Mouse (Mus musculus): ENCODE measurements around the gene Srrm3.

Gene Srrm3

DNA sequence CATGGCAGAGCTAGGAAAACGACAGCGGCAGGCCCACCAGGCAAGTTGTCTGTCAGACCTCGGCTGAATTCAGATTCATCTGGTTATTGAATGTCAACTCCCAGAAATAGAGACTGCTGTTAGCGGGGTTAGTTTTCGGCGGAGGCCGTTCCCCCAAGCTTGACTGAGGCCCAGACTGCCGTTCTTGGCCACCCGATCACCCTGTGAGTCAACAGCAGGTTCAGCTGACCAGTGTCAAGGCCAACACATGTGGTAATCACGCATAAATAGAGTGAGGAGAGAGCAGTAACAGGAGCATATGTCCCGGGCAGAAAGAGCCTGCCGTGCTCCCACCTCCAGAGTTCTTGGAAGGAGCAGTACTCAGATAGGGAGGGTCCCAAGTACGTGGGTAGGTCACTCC, 100.6 kb downstream of the Srrm3 start:
- no peak for DNase-seq

DNA sequence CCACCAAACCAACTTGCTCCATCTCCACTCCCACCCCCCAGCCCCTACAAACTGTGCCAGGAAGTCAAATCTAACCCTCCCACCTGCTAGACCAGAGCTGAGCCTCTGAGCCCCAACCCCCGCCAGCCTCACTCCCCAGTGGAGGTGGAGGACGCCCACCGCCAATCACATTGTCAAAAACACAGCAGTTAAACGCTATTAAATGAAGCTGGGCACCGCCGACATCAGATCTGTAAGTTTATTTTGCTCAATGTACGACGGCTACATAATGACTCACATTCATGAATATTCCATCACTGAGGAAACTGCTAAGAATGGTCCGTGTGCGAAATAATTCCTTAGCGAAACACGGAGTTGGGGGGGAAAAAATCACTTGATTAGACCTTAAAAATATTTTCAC, 101.5 kb downstream of the Srrm3 start:
- DNase-seq = no peak

DNA sequence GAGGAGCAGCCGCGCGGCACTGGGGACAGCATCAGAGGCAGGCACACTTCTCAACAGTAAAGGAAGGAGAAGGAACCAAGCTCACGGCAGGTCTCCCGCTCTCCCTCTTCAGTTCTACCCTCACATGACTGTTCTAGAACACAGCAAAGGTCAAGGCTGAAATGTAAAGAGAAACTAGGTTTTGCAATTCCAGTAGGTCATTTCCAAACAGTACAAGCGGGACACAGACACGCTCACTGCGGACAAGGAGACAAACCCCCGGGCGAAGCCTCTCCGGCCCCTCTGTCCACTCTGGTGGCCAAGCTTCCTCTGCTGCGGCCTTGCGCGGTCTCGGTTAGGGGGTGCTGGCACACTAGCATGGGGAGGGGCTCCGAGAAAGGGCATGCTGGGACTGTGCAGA, 102.3 kb downstream of the Srrm3 start:
- no peak for DNase-seq

DNA sequence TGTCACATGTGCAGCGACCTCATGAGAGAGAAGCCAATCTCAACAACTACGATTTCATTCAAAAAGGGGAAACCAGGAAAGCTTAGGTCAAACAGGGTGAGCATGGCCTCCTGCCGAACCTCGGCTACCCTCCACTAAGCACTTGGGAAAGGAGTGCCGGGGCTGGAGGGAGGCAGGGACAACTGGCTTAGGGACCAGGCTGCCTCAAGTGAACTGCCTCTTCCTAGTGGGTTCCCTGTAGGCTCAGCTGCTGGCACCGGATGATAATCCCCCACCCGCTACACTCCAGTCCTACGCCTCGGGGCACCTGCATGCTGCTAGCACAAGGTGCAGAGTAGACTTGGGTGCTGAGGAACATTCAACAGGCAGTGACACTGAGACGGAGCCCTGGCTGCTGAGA, 103.0 kb downstream of the Srrm3 start:
- DNase-seq = no peak

DNA sequence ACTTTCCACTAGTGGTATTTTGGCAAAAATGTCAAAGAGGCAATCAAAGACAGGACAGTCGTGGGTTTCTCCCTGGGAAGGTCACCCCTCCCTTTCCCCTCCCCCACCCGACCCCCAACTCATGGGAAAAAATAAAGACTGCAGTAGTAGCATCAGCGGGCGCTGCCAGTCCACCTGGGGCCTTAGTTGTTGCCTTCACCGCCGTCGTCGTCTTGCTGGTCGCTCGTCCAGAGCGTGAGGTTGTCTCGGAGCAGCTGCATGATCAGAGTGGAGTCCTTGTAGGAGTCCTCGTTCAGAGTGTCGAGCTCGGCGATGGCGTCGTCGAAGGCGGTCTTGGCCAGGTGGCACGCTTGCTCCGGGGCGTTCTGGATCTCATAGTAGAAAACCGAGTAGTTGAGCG, 104.1 kb downstream of the Srrm3 start:
- DNase-seq = no peak

DNA sequence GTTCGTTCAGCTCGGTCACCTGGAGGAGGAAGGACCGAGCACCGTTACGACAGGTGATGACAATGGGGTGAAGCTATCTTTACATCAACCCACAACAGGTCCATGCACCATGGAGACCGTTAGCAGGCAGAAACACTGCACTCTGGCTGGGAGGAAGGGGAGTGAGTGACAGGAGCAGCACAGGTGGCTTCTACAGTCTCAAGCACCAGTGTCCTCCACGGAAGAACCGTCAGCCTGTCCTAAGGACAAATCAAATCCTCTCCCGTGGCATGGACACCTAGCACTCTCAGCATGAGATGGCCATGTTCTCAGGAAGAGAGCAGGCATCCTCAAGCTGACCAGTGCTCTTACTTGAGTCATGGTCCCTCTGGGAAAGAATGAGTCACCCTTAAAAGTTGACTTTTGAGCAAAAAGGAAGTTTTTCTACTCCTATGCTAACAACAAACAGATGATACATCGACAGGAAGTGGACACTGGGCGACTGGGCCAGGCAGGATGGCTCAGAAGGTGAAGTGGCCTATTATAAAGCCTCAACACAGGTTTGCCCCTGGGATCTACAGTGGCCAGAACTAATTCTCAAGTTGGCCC, 105.0 kb downstream of the Srrm3 start:
- no peak for DNase-seq

DNA sequence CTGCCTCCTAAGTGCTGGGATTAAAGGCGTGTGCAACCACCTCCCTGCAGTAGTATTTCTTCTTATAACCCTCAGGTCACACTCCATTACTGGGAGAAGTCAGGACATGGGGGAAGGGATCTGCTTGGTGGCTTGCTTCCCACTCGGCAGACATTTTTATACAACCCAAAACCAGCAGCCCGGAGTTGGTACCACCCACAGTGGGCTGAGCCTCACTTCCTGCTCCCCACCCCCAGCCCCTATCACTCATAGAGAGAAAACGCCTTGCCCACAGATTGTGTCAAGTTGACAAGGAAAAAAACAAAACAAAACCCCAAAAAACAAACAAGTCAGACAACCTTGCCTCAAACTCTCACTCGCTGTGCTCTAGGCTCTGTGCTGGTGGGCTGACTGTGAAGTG, 106.5 kb downstream of the Srrm3 start:
- DNase-seq = no peak

DNA sequence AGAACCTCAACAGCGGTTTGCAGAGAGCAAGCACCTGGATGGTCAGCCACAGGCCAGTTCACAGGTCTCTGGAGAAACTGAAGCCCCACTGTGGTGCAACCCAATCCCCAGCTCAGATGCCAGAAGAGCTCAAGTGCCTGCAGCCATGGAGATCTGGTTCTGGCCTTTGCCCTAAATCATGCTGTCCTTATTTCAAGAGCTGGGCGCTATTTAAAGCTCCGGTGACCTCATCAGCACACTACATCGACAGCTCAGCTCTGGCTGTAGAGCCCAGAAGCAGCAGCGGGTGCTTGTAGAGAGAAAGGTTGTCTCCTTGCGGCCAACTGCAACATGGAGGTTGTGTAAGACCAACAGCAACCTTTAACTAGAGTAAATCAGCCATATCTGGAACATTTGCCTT, 107.5 kb downstream of the Srrm3 start:
- no peak for DNase-seq

DNA sequence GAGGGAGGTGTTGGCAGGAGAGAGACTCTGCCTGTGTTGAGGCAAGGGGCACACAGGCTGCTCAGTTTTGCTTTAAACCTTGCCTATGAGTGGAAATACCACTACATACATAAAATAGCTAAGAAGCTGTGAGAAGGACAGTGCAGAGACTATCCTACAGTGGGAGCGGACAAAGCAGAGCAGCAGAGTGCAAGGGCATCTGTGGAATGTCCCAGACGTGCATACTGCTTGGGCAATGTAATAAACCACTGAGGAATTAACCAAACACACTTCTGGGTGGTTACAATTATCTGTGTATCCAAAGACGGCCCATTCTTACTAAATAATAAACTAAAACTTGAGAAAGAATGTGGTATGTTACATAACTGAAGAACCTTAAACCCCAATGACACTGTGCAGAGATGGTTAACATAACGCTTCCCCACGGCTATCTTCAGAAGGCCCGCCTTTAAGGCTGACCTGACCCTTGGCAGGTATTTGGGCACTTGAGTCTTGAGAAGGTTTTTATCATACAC, 109.4 kb downstream of the Srrm3 start:
- DNase-seq = no peak

DNA sequence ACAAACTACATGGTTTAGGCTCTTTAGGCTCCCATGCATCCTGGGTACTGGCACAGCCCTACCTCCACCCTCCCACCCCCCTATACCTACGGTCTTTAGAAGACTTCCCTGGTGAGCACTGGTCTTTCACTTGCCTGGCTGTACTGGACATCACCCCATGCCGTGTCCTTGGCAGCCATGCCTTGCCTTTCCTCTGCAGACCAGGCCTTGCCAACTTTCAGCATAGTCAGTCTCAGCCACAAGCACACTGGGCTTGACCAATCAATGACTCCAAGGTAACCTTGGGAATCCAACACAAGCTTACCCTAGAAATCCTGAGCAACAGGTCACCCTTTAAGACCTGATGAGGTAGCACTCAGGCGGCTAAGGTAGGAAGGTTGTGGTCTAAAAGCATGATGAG, 109.9 kb downstream of the Srrm3 start:
- DNase-seq = no peak

DNA sequence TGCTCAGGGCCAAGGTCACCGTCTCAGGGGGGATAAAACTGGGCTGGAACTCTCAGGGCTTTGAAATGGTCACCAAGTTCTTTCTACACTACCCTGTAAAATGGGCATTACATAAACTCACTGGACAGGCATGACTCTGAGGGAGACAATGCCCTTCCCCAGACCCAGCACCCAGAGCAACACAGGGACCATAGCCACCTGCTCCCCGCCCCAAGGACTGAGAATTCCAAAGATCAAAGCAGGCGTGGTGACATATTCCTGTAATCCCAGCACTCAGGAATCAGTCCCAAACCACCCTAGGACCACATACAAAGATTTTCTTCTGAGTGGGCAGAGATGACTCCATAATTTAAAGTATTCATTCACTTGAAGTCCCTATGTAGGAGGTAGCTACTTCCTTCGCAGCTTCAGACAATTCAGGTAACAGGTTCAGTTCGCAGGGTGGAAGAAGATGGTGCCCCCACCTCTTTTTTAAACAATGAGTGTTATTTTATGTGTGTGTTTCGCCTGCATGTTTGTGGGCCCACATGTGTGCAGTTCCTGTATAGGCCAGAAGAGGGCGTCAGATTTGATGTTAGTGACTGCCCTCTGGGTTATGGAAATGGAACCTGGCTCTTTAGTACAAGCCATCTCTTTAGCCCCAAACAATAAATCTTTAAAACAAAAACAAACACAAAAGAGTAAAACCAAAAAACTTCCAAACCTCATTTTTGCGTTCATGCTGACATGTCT, 110.8 kb downstream of the Srrm3 start:
- DNase-seq = no peak

DNA sequence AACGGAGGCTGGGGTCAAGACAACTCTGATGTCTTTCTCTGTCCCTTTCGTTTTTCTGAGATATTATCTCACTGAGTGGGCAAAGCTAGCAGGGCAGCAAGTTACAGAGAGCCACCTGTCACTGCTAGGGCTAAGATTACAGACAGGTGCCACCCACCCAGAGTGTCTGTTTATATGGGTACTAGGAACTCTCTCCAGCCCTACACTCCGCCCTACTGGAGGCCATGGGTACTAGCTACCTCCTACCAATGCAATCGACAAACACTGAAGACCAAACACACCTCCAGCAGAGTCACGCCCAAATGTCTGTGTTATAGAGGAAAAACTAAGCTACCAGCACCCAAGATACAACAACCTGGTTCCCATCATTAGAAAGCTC, 111.4 kb downstream of the Srrm3 start:
- no peak for DNase-seq

DNA sequence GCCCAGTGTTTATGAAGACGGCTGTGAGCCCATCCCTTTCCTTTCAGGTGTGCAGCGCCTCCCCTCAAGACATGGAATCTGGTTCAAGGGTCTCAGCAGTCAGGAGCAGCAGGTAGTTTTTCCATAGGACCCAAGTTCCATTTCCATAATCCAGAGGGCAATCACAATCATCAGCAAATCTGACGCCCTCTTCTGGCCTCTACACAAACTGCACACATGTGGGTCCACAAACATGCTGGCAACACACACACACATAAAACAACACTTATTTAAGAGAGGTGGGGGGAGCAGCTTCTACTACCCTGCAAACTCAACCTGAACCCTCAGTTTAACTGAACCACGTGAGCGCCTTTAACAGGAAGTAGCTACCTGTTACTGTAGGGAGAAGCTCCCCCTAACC, 111.9 kb downstream of the Srrm3 start:
- no peak for DNase-seq

DNA sequence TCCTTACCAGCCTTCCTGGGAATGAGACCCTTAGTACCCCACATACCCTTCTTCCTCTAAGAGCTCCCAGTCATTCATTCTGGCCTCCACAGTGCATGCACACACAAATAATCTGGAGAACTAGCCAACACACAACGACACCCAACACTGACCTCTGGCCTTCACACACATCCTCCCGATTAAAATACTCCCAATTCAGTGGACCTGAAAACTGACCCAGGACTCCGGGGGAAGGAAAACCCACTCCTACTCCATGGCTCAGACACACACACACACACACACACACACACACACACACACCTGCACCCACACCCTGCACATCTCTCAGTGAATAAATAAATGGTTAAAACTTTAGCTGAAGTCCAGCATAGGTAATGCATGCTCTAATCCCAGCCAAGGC, 113.2 kb downstream of the Srrm3 start:
- DNase-seq = no peak

DNA sequence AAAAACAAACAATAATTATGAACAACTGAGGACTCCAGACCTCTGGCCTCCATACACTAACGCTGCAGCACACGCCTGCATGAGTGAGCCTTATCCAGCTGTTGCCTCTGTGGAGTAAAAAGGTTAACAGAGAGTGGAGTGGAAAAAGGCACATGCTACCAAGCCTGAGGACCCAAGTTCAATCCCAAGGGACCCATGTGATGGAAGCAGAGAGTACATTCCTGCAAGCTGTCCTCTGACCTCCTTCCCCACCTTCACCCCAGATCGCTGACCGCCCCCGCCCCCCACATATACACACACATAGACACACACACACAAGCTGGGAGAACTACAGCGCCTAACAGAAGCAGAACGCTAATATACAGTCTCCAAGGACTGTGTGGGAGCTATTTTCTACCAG, 117.2 kb downstream of the Srrm3 start:
- DNase-seq = no peak

All from right cerebral cortex, postnatal 14 days (tissue).